Mouse (Mus musculus): ENCODE data around the gene Brat1.

Brat1 gene

GRCm38 (mm10) chr5:140701661-140702060 is 3.1 kb upstream of the Brat1 start:
- DNase-seq (ENCODE audit: low spot score in 2 of 2) = no peak

GRCm38 (mm10) chr5:140702103-140702513 is 2.7 kb upstream of the Brat1 start, which contains the start of gene Iqce:
Gene Iqce (minus strand): TSS chr5:140702378.
- DNase-seq (ENCODE audit: low spot score in 2 of 2) = peak; percentile 90 to 95

GRCm38 (mm10) chr5:140702618-140703175 is 2.1 kb upstream of the Brat1 start:
- no peak for DNase-seq (ENCODE audit: low spot score in 2 of 2)

- DNase-seq (ENCODE audit: low spot score in 2 of 2) = no peak
Measured at GRCm38 (mm10) chr5:140703480-140704377, 1.1 kb upstream of the Brat1 start.

GRCm38 (mm10) chr5:140705501-140706171 is 825 bp downstream of the Brat1 start:
- DNase-seq (ENCODE audit: low spot score in 2 of 2) = no peak

- DNase-seq (ENCODE audit: low spot score in 2 of 2) = no peak
Measured at GRCm38 (mm10) chr5:140710315-140710714, 5.5 kb downstream of the Brat1 start.

GRCm38 (mm10) chr5:140711040-140711439 is 6.2 kb downstream of the Brat1 start:
- no peak for DNase-seq (ENCODE audit: low spot score in 2 of 2)

- DNase-seq (ENCODE audit: low spot score in 2 of 2) = no peak
Measured at GRCm38 (mm10) chr5:140720773-140721172, 16.0 kb downstream of the Brat1 start.

- no peak for DNase-seq (ENCODE audit: low spot score in 2 of 2)
Measured at GRCm38 (mm10) chr5:140722121-140722520, 17.3 kb downstream of the Brat1 start.

- no peak for DNase-seq (ENCODE audit: low spot score in 2 of 2)
Measured at GRCm38 (mm10) chr5:140723822-140724221, 19.0 kb downstream of the Brat1 start, which contains the start of gene Amz1. Gene Amz1 (plus strand): TSS chr5:140724127.

GRCm38 (mm10) chr5:140726062-140726839 is 21.4 kb downstream of the Brat1 start:
- no peak for DNase-seq (ENCODE audit: low spot score in 2 of 2)

- no peak for DNase-seq (ENCODE audit: low spot score in 2 of 2)
Measured at GRCm38 (mm10) chr5:140726946-140727740, 22.3 kb downstream of the Brat1 start.

- no peak for DNase-seq (ENCODE audit: low spot score in 2 of 2)
Measured at GRCm38 (mm10) chr5:140731040-140731797, 26.4 kb downstream of the Brat1 start.

- DNase-seq (ENCODE audit: low spot score in 2 of 2) = no peak
Measured at GRCm38 (mm10) chr5:140732195-140732594, 27.4 kb downstream of the Brat1 start.

- DNase-seq (ENCODE audit: low spot score in 2 of 2) = no peak
Measured at GRCm38 (mm10) chr5:140733336-140733735, 28.5 kb downstream of the Brat1 start.

- DNase-seq (ENCODE audit: low spot score in 2 of 2) = peak in 1 of 2 experiments; percentile 15
Measured at GRCm38 (mm10) chr5:140735297-140735696, 30.5 kb downstream of the Brat1 start.

- DNase-seq (ENCODE audit: low spot score in 2 of 2) = no peak
Measured at GRCm38 (mm10) chr5:140736166-140736565, 31.4 kb downstream of the Brat1 start.

GRCm38 (mm10) chr5:140739813-140740212 is 35.0 kb downstream of the Brat1 start:
- DNase-seq (ENCODE audit: low spot score in 2 of 2) = no peak

GRCm38 (mm10) chr5:140741040-140741439 is 36.2 kb downstream of the Brat1 start:
- no peak for DNase-seq (ENCODE audit: low spot score in 2 of 2)

GRCm38 (mm10) chr5:140741877-140742276 is 37.1 kb downstream of the Brat1 start:
- no peak for DNase-seq (ENCODE audit: low spot score in 2 of 2)

Data from urinary bladder, postnatal 36 days (tissue).